Mouse (Mus musculus) limb, embryonic 14.5 days (tissue): ENCODE measurements around the gene Rbms3. TPM values are rescaled to one million over a fixed set of nuclear protein-coding genes. Genes with fewer than 3 reads are reported as not detected.

Source experiments
- ATAC-seq: fragments of 200-750 bp; cut with Nextera tagmentation; 2 replicates; pipeline ENCODE4 v1.8.0; 2017; ENCODE audit warnings: low read depth, moderate number of reproducible peaks, moderate TSS enrichment; ENCODE audit not compliant: low FRiP score
- DNase-seq: peaks from one replicate; pipeline ENCODE4 v3.0.0-alpha.2; 2015; ENCODE audit warnings: low spot score
- H3K27ac ChIP-seq: fragments of 300-500 bp; sonication (generic); replicated peaks from 2 replicates; pipeline ENCODE4 v1.5.1; 2014; ENCODE audit warnings: low read depth, mild to moderate bottlenecking, low read length, moderate library complexity, mixed read lengths
- H3K27me3 ChIP-seq: fragments of 300-500 bp; sonication (generic); 2 replicates; pipeline ENCODE4 v1.6.1; 2014; ENCODE audit warnings: low read length, mixed read lengths; ENCODE audit not compliant: control insufficient read depth, insufficient read depth
- H3K36me3 ChIP-seq: fragments of 300-500 bp; sonication (generic); 2 replicates; pipeline ENCODE4 v1.6.1; 2014; ENCODE audit warnings: mild to moderate bottlenecking, low read length, moderate library complexity, mixed read lengths; ENCODE audit not compliant: control insufficient read depth, insufficient read depth
- H3K4me1 ChIP-seq: fragments of 300-500 bp; sonication (generic); 2 replicates; pipeline ENCODE4 v1.6.1; 2014; ENCODE audit warnings: antibody characterized with exemption, low read length, mixed read lengths; ENCODE audit not compliant: control insufficient read depth, insufficient read depth
- H3K4me2 ChIP-seq: fragments of 300-500 bp; sonication (generic); replicated peaks from 2 replicates; pipeline ENCODE4 v1.6.1; 2014; ENCODE audit warnings: low read depth, mild to moderate bottlenecking, low read length, moderate library complexity; ENCODE audit not compliant: severe bottlenecking
- H3K4me3 ChIP-seq: fragments of 300-500 bp; sonication (generic); replicated peaks from 2 replicates; pipeline ENCODE4 v1.5.1; 2014; ENCODE audit warnings: low read length
- H3K9ac ChIP-seq: fragments of 300-500 bp; sonication (generic); 2 replicates; pipeline ENCODE4 v1.6.1; 2014; ENCODE audit warnings: mild to moderate bottlenecking, low read depth, low read length, moderate library complexity; ENCODE audit not compliant: severe bottlenecking
- H3K9me3 ChIP-seq: fragments of 300-500 bp; sonication (generic); 2 replicates; pipeline ENCODE4 v1.6.1; 2016; ENCODE audit warnings: low read length; ENCODE audit not compliant: control insufficient read depth
- POLR2A ChIP-seq: fragments of 200-500 bp; IDR thresholded peaks from 2 replicates; pipeline ENCODE4 v1.8.0; 2012; ENCODE audit warnings: inconsistent platforms, mild to moderate bottlenecking, moderate library complexity, borderline replicate concordance; ENCODE audit not compliant: insufficient read depth, insufficient read length; ENCODE audit errors: extremely low read depth
- WGBS: fragments of 180-500 bp; shearing (Covaris S2); extraction: QIAGEN DNeasy Blood & Tissue Kit; methylation state at CpG from one replicate; pipeline ENCODE4 v1.1.7; 2014; 5-methylcytosine and 5-hydroxymethylcytosine counted together
- polyA plus RNA-seq, 2 experiments: library from polyadenylated mRNA; depleted of rRNA in 1 of 2; stranded (reverse) in 1 of 2; unstranded in 1 of 2; fragments of >200 nt; fragmentation: Nextera tagmentation in 1 of 2; extraction: Ambion mirVana in 1 of 2; gene quantifications; 2 replicates each; pipeline versions ENCODE4 v1.2.1 to v1.2.3; 2012 to 2014

Gene Rbms3
- polyA plus RNA-seq, 2 experiments = 42.1 to 94.5 TPM

DNA sequence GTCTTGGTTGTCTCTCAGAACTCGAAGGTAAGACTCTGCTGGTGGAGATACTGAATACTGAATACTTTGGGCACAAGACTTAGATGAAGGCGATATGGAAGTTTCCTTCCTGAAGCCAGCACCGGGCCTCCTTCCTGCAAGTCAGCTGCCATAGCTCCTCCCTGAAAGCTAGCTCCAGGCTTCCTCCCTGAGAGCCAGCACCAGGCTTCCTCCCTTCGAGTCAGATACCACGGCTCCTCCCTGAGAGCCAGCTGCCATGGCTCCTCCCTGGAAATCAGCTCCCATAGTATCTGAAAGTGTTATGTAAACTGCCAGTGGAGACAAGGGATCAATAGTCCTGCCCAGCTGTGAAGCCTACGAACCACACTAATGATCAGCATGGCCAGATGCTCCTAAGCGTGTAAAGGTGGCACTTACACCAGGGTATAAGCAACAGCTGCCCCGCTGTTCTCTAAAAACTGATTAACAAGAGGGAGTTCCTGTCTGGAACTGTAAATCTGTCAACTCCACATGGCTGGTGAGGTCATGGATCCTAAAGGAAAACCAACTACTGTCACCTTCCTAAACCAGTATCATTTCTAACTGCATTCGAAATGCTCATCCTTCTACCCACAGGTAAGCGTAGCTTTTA, 867.2 kb downstream of the Rbms3 start:
- no peak for TF ChIP-seq POLR2A
- Histone ChIP-seq H3K9me3 (no peaks in the 10 kb centered on the region), H3K4me1 (peaks cover 3% of the 10 kb centered on the region; the same call in 1 of the 2 replicates), H3K27me3 (no peaks in the 10 kb centered on the region), H3K9ac (no peak overlapping the region), H3K27ac (no peak overlapping the region), H3K4me2 (no peak overlapping the region), H3K36me3 (no peaks in the 10 kb centered on the region), H3K4me3 (no peak overlapping the region)
- no peak; the same call in 1 of the 2 replicates for ATAC-seq
- no peak for DNase-seq
- 36% methylated on average over 10 of the region's 10 CpGs for WGBS

DNA sequence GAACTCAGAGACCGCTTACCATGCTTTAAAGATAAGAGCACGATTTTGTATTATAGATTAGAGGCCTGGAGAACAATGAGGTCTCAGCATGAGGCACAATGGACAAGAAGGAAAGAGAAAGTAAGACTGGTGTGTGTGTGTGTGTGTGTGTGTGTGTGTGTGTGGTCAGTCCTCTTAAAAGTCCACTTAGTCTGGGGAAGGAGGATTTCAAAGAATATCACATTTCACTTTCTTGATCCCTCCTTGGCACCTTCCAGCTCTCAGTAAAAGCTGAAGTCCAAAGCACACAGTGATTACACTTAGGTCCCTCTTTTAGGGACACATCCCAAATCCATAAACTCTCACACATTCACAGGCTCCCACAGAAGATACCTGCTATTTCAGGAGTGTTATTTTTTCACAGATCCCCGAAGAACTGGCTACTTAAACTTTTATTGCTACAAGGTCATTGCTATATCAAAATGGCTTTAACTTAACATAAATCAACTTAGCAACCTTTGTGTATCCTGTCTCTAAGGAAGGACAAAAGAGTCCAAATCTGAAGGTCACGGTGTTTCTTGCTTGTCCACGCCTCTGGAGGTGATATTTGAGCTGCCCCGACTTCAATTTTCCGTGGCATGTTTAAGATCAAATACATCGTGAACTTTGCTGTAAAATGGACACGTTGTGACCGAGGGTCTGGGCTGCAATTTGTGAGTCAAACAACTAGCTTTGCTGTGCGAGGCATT, 880.7 kb downstream of the Rbms3 start:
- no peak for TF ChIP-seq POLR2A
- no peaks in the 10 kb centered on the region for H3K36me3 ChIP-seq
- H3K27ac ChIP-seq = no peak overlapping the region
- DNase-seq (peak; percentile 24), ATAC-seq (no peak; the same call in 1 of the 2 replicates)
- H3K9ac ChIP-seq = no peak overlapping the region
- 30% methylated on average over 11 of the region's 11 CpGs for WGBS
- no peak overlapping the region for H3K4me3 ChIP-seq
- no peak overlapping the region for H3K4me2 ChIP-seq
- H3K4me1 ChIP-seq = peaks cover 8% of the 10 kb centered on the region; the same call in 1 of the 2 replicates
- H3K27me3 ChIP-seq = no peaks in the 10 kb centered on the region
- peaks cover 6% of the 10 kb centered on the region; the same call in 1 of the 2 replicates for H3K9me3 ChIP-seq

DNA sequence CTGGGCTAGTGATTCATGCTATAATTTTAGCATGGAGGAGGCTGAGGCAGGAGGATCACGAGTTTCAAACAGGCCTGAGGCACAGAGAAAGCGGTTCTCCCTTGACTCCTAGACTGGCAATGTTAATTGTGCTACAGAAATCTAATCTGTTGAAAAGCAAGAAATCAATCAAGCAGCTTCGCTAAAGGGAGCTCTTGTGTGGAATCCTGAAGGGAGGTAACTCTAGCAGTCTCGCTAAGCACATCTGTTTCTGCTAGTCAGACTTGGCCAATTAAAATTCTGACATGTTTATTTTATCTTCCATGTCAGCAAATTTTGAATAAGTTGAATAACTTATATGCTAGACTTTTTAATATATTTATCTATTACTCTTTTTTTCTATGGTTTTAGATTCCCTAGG, 881.4 kb downstream of the Rbms3 start:
- Histone ChIP-seq H3K36me3 (no peaks in the 10 kb centered on the region), H3K27ac (no peak overlapping the region), H3K27me3 (no peaks in the 10 kb centered on the region), H3K4me2 (no peak overlapping the region), H3K9ac (no peak overlapping the region), H3K4me1 (peaks cover 8% of the 10 kb centered on the region; the same call in 1 of the 2 replicates), H3K4me3 (no peak overlapping the region), H3K9me3 (peaks cover 6% of the 10 kb centered on the region; the same call in 1 of the 2 replicates)
- ATAC-seq (no peak), DNase-seq (peak; percentile 29)
- no peak for TF ChIP-seq POLR2A
- 54% methylated on average over 4 of the region's 4 CpGs for WGBS

DNA sequence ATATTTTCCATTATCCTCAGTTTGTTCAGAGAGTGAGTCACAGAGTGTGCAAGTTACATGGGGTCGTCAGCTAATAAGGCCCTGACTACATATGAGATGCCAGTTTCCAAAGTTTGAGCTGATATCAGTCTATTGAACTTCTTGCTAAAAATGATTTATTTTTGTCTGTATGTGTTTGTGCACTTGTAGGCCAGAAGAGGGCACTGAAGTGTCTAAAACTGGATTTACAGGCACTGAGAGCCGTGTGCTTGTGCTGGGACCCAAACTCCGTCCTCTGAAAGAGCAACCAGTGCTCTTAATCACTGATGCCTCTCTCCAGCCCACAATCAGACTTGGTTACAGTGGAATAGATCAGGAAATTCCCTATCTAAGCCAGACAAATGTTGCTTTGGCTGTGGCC, 882.8 kb downstream of the Rbms3 start:
- no peak overlapping the region for H3K27ac ChIP-seq
- TF ChIP-seq POLR2A = no peak
- DNase-seq = no peak
- H3K4me2 ChIP-seq = no peak overlapping the region
- no peak overlapping the region for H3K9ac ChIP-seq
- WGBS = 88% methylated on average over 3 of the region's 3 CpGs
- peaks cover 8% of the 10 kb centered on the region; the same call in 1 of the 2 replicates for H3K4me1 ChIP-seq
- no peaks in the 10 kb centered on the region for H3K36me3 ChIP-seq
- H3K9me3 ChIP-seq = peaks cover 6% of the 10 kb centered on the region; the same call in 1 of the 2 replicates
- no peaks in the 10 kb centered on the region for H3K27me3 ChIP-seq
- ATAC-seq = no peak
- H3K4me3 ChIP-seq = no peak overlapping the region

DNA sequence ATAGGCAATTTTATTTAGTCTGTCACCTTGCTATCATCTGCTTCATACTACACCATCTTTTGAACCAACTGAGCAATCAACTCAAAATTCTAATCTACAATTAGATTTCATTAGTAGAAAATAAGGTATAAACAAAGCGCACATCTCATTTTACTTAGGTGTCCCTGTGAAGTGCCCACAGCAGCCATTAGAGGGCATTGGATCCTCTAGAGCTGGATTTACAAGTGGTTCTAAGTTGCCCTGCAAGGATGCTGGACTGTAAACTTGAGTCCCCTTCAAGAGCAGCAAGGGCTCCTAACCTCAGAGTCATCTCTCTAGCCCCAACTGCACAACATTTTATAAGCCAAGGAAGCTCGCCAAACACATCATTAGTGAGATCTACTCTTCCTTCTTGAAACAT, 891.9 kb downstream of the Rbms3 start:
- no peak for TF ChIP-seq POLR2A
- DNase-seq (no peak), ATAC-seq (no peak)
- Histone ChIP-seq H3K4me1 (peaks cover 5% of the 10 kb centered on the region; the same call in 1 of the 2 replicates), H3K27ac (no peak overlapping the region), H3K9ac (no peak overlapping the region), H3K9me3 (no peaks in the 10 kb centered on the region), H3K4me3 (no peak overlapping the region), H3K27me3 (no peaks in the 10 kb centered on the region), H3K36me3 (no peaks in the 10 kb centered on the region), H3K4me2 (no peak overlapping the region)
- 66% methylated on average over 2 of the region's 2 CpGs for WGBS
